Mouse (Mus musculus): ENCODE measurements around the gene Il9r.

DNA sequence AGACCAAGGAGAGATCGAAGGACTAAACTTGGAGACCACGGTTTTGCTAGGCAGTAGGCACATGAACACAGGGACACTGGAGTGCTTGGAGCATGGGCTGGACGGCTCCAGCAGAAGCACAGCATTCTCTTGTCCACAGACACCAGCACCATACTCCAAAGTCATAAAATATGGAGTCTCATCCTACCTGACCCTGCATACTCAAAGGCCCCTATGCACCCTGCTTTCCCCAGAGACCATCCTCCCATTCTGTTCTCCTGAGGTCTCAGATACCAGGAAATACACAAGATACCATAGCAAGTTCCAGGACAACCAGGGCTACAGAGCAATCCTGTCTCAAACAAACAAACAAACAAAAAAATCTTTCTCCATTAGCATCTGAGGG lies 37.3 kb upstream of the Il9r start:
- TF ChIP-seq EP300 (IDR thresholded peaks at IDR 0.05; ENCODE audit: low read depth) (no peak), CTCF (IDR thresholded peaks at IDR 0.05; ENCODE audit: low read depth) (no peak)

Data from liver, postnatal 0 days (tissue).